12 mouse cellular contexts compared by ENCODE assay signal in genomic region chr2:144215601-144216000, GRCm38 (mm10). TPM values are rescaled to one million over a fixed set of nuclear protein-coding genes. Genes with fewer than 3 reads are reported as not detected.
DNase-seq lines count a peak whose midpoint lies in the region; ATAC-seq and TF ChIP-seq lines count a peak whose summit lies in the region.
"Had no signal": no experiment of that assay in that cellular context is flagged by ENCODE, and none has a peak within 500 bp of the region (broad histone marks: within the 10 kb centered on the region; RNA-seq: fewer than 3 reads in every experiment).

No protein-coding gene starts in this region.

- TF ChIP-seq POLR2A in lung, adult 2 months (IDR thresholded peaks at IDR 0.05; ENCODE audit: borderline replicate concordance, extremely low read depth, low read depth, low read length) = no peak

- no peak overlapping the region for H3K9ac ChIP-seq in hindbrain, embryonic 11.5 days (ENCODE audit: low read depth, low read length)
- H3K9ac ChIP-seq in hindbrain, embryonic 14.5 days = no peak overlapping the region
- peak overlapping the region; percentile 38; the same call in 1 of the 2 replicates for H3K9ac ChIP-seq in embryonic facial prominence, embryonic 14.5 days (ENCODE audit: low read depth, low read length)
- peak overlapping the region; percentile 29; the same call in 1 of the 2 replicates for H3K9ac ChIP-seq in hindbrain, embryonic 15.5 days
- 0 out of 2 replicates have a peak overlapping the region, but pooled peaks have one; percentile 22 for H3K9ac ChIP-seq in neural tube, embryonic 13.5 days
- H3K9ac ChIP-seq: limb, embryonic 12.5 days had no signal

- H3K4me2 ChIP-seq in hindbrain, embryonic 11.5 days (replicated peaks; ENCODE audit: low read depth, low read length) = peak overlapping the region; percentile 21; the same call in 1 of the 2 replicates
- no peak overlapping the region for H3K4me2 ChIP-seq in hindbrain, embryonic 14.5 days (replicated peaks)
- 0 out of 2 replicates have a peak overlapping the region, but pooled peaks have one; percentile 19 for H3K4me2 ChIP-seq in embryonic facial prominence, embryonic 14.5 days (ENCODE audit: low read depth, low read length)
- H3K4me2 ChIP-seq in hindbrain, embryonic 15.5 days = no peak overlapping the region
- 0 out of 2 replicates have a peak overlapping the region, but pooled peaks have one; percentile 3 for H3K4me2 ChIP-seq in neural tube, embryonic 13.5 days
- H3K4me2 ChIP-seq: limb, embryonic 12.5 days had no signal

- 30% methylated on average over 9 of the region's 9 CpGs for WGBS in hindbrain, embryonic 11.5 days
- WGBS in hindbrain, embryonic 14.5 days = 12% methylated on average over 9 of the region's 9 CpGs
- 41% methylated on average over 9 of the region's 9 CpGs for WGBS in embryonic facial prominence, embryonic 14.5 days
- WGBS in hindbrain, embryonic 15.5 days = 14% methylated on average over 9 of the region's 9 CpGs
- WGBS in neural tube, embryonic 13.5 days = 22% methylated on average over 9 of the region's 9 CpGs
- WGBS in lung, adult 2 months = 80% methylated on average over 9 of the region's 9 CpGs

- TF ChIP-seq CTCF in lung, adult 2 months (IDR thresholded peaks at IDR 0.05; ENCODE audit: insufficient read depth, low read length) = no peak

- H3K27ac ChIP-seq in hindbrain, embryonic 11.5 days (ENCODE audit: low read depth, low read length) = no peak overlapping the region; the same call in 1 of the 2 replicates
- H3K27ac ChIP-seq in hindbrain, embryonic 14.5 days = no peak overlapping the region
- 0 out of 2 replicates have a peak overlapping the region, but pooled peaks have one; percentile 0 for H3K27ac ChIP-seq in embryonic facial prominence, embryonic 14.5 days (replicated peaks; ENCODE audit: low read depth, low read length)
- H3K27ac ChIP-seq in hindbrain, embryonic 15.5 days (replicated peaks) = peak overlapping the region; percentile 70
- no peak overlapping the region for H3K27ac ChIP-seq in neural tube, embryonic 13.5 days (replicated peaks)
- H3K27ac ChIP-seq: kidney, postnatal 0 days had no signal

- no peaks in the 10 kb centered on the region for H3K27me3 ChIP-seq in hindbrain, embryonic 11.5 days (ENCODE audit: control insufficient read depth, insufficient read depth, low read length)
- H3K27me3 ChIP-seq in hindbrain, embryonic 14.5 days (ENCODE audit: control insufficient read depth, insufficient read depth, low read length) = no peaks in the 10 kb centered on the region
- H3K27me3 ChIP-seq in embryonic facial prominence, embryonic 14.5 days (replicated peaks; ENCODE audit: control insufficient read depth, insufficient read depth, low read length) = no peaks in the 10 kb centered on the region
- no peaks in the 10 kb centered on the region for H3K27me3 ChIP-seq in hindbrain, embryonic 15.5 days
- no peaks in the 10 kb centered on the region for H3K27me3 ChIP-seq in neural tube, embryonic 13.5 days
- H3K27me3 ChIP-seq: limb, embryonic 12.5 days had no signal

- no peak for ATAC-seq in hindbrain, embryonic 11.5 days (ENCODE audit: low FRiP score)
- ATAC-seq in hindbrain, embryonic 14.5 days (ENCODE audit: low FRiP score) = no peak; the same call in 1 of the 2 replicates
- no peak for ATAC-seq in embryonic facial prominence, embryonic 14.5 days (ENCODE audit: low read depth)
- no peak for ATAC-seq in hindbrain, embryonic 15.5 days (ENCODE audit: low FRiP score, low read depth)
- no peak for ATAC-seq in neural tube, embryonic 13.5 days (ENCODE audit: low read depth)
- ATAC-seq: inflammation-experienced regulatory T-cells, adult 6 months had no signal

- H3K9me3 ChIP-seq in hindbrain, embryonic 11.5 days (ENCODE audit: control insufficient read depth, low read length) = no peaks in the 10 kb centered on the region
- no peaks in the 10 kb centered on the region for H3K9me3 ChIP-seq in hindbrain, embryonic 14.5 days (ENCODE audit: control insufficient read depth, low read length)
- no peaks in the 10 kb centered on the region for H3K9me3 ChIP-seq in embryonic facial prominence, embryonic 14.5 days (ENCODE audit: control insufficient read depth, low read length)
- no peaks in the 10 kb centered on the region for H3K9me3 ChIP-seq in hindbrain, embryonic 15.5 days
- no peaks in the 10 kb centered on the region for H3K9me3 ChIP-seq in neural tube, embryonic 13.5 days

- peak; percentile 33 for DNase-seq in hindbrain, embryonic 11.5 days (ENCODE audit: low spot score)
- no peak for DNase-seq in hindbrain, embryonic 14.5 days (ENCODE audit: low spot score)
- DNase-seq in embryonic facial prominence, embryonic 14.5 days (ENCODE audit: low spot score) = no peak
- no peak for DNase-seq in urinary bladder, postnatal 25 days (ENCODE audit: low spot score)
- no peak for DNase-seq in lung, adult 2 months
- no peak for DNase-seq in heart, postnatal 4 days
- DNase-seq: cerebellum, postnatal 14 days had no signal

- H3K4me1 ChIP-seq in hindbrain, embryonic 11.5 days (replicated peaks; ENCODE audit: control insufficient read depth, insufficient read depth, low read length) = no peaks in the 10 kb centered on the region
- no peaks in the 10 kb centered on the region; the same call in 1 of the 2 replicates for H3K4me1 ChIP-seq in hindbrain, embryonic 14.5 days (replicated peaks; ENCODE audit: control insufficient read depth, insufficient read depth, low read length)
- H3K4me1 ChIP-seq in embryonic facial prominence, embryonic 14.5 days (ENCODE audit: control insufficient read depth, insufficient read depth, low read length) = peaks cover 3% of the 10 kb centered on the region; the same call in 1 of the 2 replicates
- peaks cover 12% of the 10 kb centered on the region for H3K4me1 ChIP-seq in hindbrain, embryonic 15.5 days (replicated peaks)
- H3K4me1 ChIP-seq in neural tube, embryonic 13.5 days (replicated peaks) = peaks cover 15% of the 10 kb centered on the region
- H3K4me1 ChIP-seq in lung, adult 2 months (ENCODE audit: control insufficient read depth, insufficient read depth, low read length) = no peaks in the 10 kb centered on the region
- H3K4me1 ChIP-seq: limb, embryonic 12.5 days had no signal

- no peaks in the 10 kb centered on the region for H3K36me3 ChIP-seq in hindbrain, embryonic 11.5 days (ENCODE audit: control insufficient read depth, insufficient read depth, low read length)
- H3K36me3 ChIP-seq in hindbrain, embryonic 14.5 days (replicated peaks; ENCODE audit: control insufficient read depth, insufficient read depth) = no peaks in the 10 kb centered on the region
- H3K36me3 ChIP-seq in embryonic facial prominence, embryonic 14.5 days (ENCODE audit: control insufficient read depth, insufficient read depth, low read length) = no peaks in the 10 kb centered on the region
- no peaks in the 10 kb centered on the region for H3K36me3 ChIP-seq in hindbrain, embryonic 15.5 days
- H3K36me3 ChIP-seq in neural tube, embryonic 13.5 days = no peaks in the 10 kb centered on the region
- H3K36me3 ChIP-seq: limb, embryonic 12.5 days had no signal

- H3K4me3 ChIP-seq in hindbrain, embryonic 11.5 days (ENCODE audit: low read depth, low read length) = no peak overlapping the region
- H3K4me3 ChIP-seq in hindbrain, embryonic 14.5 days (replicated peaks; ENCODE audit: low read length) = no peak overlapping the region
- no peak overlapping the region for H3K4me3 ChIP-seq in embryonic facial prominence, embryonic 14.5 days (ENCODE audit: low read depth, low read length)
- H3K4me3 ChIP-seq in hindbrain, embryonic 15.5 days = no peak overlapping the region
- H3K4me3 ChIP-seq in neural tube, embryonic 13.5 days = no peak overlapping the region
- H3K4me3 ChIP-seq in lung, adult 2 months (replicated peaks; ENCODE audit: extremely low read depth, low read depth, low read length) = no peak overlapping the region
- H3K4me3 ChIP-seq: limb, embryonic 12.5 days had no signal

RNA-seq across cellular contexts. Expression of gene Mgme1, which starts 54.9 kb away (rescaled TPM):
- polyA plus RNA-seq in hindbrain, embryonic 11.5 days (2014; fragmentation: Nextera tagmentation; extraction: Ambion mirVana) = 15.8 and 17.2 TPM in 2 replicates
- polyA plus RNA-seq in hindbrain, embryonic 14.5 days (2014; fragmentation: Nextera tagmentation; extraction: Ambion mirVana) = 10.5 and 11.7 TPM in 2 replicates
- 15.5 and 16.7 TPM in 2 replicates for polyA plus RNA-seq in embryonic facial prominence, embryonic 14.5 days (2014; fragmentation: Nextera tagmentation; extraction: Ambion mirVana)
- 12.9 and 14.2 TPM in 2 replicates for polyA plus RNA-seq in hindbrain, embryonic 15.5 days (2015; fragmentation: Nextera tagmentation; extraction: Ambion mirVana)
- 11.4 and 12.0 TPM in 2 replicates for polyA plus RNA-seq in neural tube, embryonic 13.5 days (2015; fragmentation: Nextera tagmentation; extraction: Ambion mirVana)
- polyA plus RNA-seq in lung, adult 2 months (2012; rRNA removed) = 2.6 and 3.9 TPM in 2 replicates
- 10 to 100 TPM; 10.2 to 11.8 TPM for total RNA-seq in heart, postnatal 4 days (2021)

RNA-seq across cellular contexts. Expression of gene Snx5, which starts 55.1 kb away (rescaled TPM):
- 104 and 108 TPM in 2 replicates for polyA plus RNA-seq in hindbrain, embryonic 11.5 days (2014; fragmentation: Nextera tagmentation; extraction: Ambion mirVana)
- polyA plus RNA-seq in hindbrain, embryonic 14.5 days (2014; fragmentation: Nextera tagmentation; extraction: Ambion mirVana) = 73.0 and 75.9 TPM in 2 replicates
- polyA plus RNA-seq in embryonic facial prominence, embryonic 14.5 days (2014; fragmentation: Nextera tagmentation; extraction: Ambion mirVana) = 111 and 120 TPM in 2 replicates
- 67.6 and 68.1 TPM in 2 replicates for polyA plus RNA-seq in hindbrain, embryonic 15.5 days (2015; fragmentation: Nextera tagmentation; extraction: Ambion mirVana)
- polyA plus RNA-seq in neural tube, embryonic 13.5 days (2015; fragmentation: Nextera tagmentation; extraction: Ambion mirVana) = 76.1 and 79.7 TPM in 2 replicates
- 29.7 and 34.7 TPM in 2 replicates for polyA plus RNA-seq in lung, adult 2 months (2012; rRNA removed)
- 10 to 100 TPM; 65.8 to 68.2 TPM for total RNA-seq in heart, postnatal 4 days (2021)

Comparison
In these comparisons a context has a peak if more than half of its experiments do, and no peak if none do; other contexts are left out.
1. H3K27ac ChIP-seq: peak in embryonic facial prominence, embryonic 14.5 days (single experiment) and hindbrain, embryonic 15.5 days (single experiment); none in hindbrain, embryonic 11.5 days (single experiment), hindbrain, embryonic 14.5 days (single experiment) and neural tube, embryonic 13.5 days (single experiment).
2. H3K4me2 ChIP-seq: peak in hindbrain, embryonic 11.5 days (single experiment), embryonic facial prominence, embryonic 14.5 days (single experiment) and neural tube, embryonic 13.5 days (single experiment); none in hindbrain, embryonic 14.5 days (single experiment) and hindbrain, embryonic 15.5 days (single experiment).
3. H3K9ac ChIP-seq: peak in embryonic facial prominence, embryonic 14.5 days (single experiment), hindbrain, embryonic 15.5 days (single experiment) and neural tube, embryonic 13.5 days (single experiment); none in hindbrain, embryonic 11.5 days (single experiment) and hindbrain, embryonic 14.5 days (single experiment).